Mouse (Mus musculus) CH12.LX (cell line): Measurements from ENCODE around the gene Tmprss2. TPM values are rescaled to one million over a fixed set of nuclear protein-coding genes. Genes with fewer than 3 reads are reported as not detected.

ENCODE experiments used
- DNase-seq: peaks from one replicate; pipeline ENCODE4 v3.0.0-alpha.2; 2013; ENCODE audit errors: extremely low read depth
- H3K27ac ChIP-seq: 2 replicates; pipeline ENCODE4 v1.5.1; 2012; ENCODE audit warnings: low read depth, mild to moderate bottlenecking, control low read depth, moderate library complexity; ENCODE audit not compliant: insufficient read depth
- H3K27me3 ChIP-seq: replicated peaks from 2 replicates; pipeline ENCODE3; 2012; ENCODE audit warnings: inconsistent platforms
- H3K36me3 ChIP-seq, 2 experiments: replicated peaks in 1 of 2; 2 replicates each; pipeline versions ENCODE3 to v1.6.1; 2012; ENCODE audit warnings: inconsistent platforms in 1 of 2, low read length in 1 of 2, mild to moderate bottlenecking in 1 of 2, mixed read lengths in 1 of 2, moderate library complexity in 1 of 2; ENCODE audit not compliant: control insufficient read depth in 1 of 2, insufficient read depth in 1 of 2
- H3K4me1 ChIP-seq, 2 experiments: 2 replicates each; pipeline ENCODE4 v1.6.1; 2012; ENCODE audit warnings: inconsistent platforms in 1 of 2, moderate library complexity in 1 of 2; ENCODE audit not compliant: insufficient read depth in 2 of 2, control insufficient read depth in 1 of 2
- H3K4me2 ChIP-seq: 2 replicates; pipeline ENCODE4 v1.6.1; 2012; ENCODE audit warnings: low read depth, mild to moderate bottlenecking, control low read depth; ENCODE audit not compliant: poor library complexity, insufficient read depth, severe bottlenecking
- H3K4me3 ChIP-seq, 3 experiments: fragments of 150-350 bp in 1 of 3; sonication (generic) in 1 of 3; replicated peaks in 1 of 3; 2 replicates each; pipeline versions ENCODE3 to v1.5.1; 2011 to 2012; ENCODE audit warnings: low read depth in 2 of 3, low read length in 2 of 3, mild to moderate bottlenecking in 2 of 3, moderate library complexity in 2 of 3, control low read depth in 1 of 3, improper control_type of control experiment in 1 of 3, inconsistent platforms in 1 of 3, mixed read lengths in 1 of 3; ENCODE audit not compliant: poor library complexity in 1 of 3
- H3K79me2 ChIP-seq: replicated peaks from 2 replicates; pipeline ENCODE4 v1.6.1; 2012; ENCODE audit warnings: mild to moderate bottlenecking, moderate library complexity; ENCODE audit not compliant: control insufficient read depth, poor library complexity, insufficient read depth, severe bottlenecking; ENCODE audit errors: extremely low read depth
- H3K9ac ChIP-seq: 2 replicates; pipeline ENCODE4 v1.6.1; 2012; ENCODE audit warnings: low read depth, mild to moderate bottlenecking, control low read depth, moderate library complexity; ENCODE audit not compliant: insufficient read depth
- H3K9me3 ChIP-seq: replicated peaks from 2 replicates; pipeline ENCODE3; 2012; ENCODE audit warnings: low read length, inconsistent platforms, mixed read lengths
- BHLHE40 ChIP-seq: IDR thresholded peaks from 2 replicates; pipeline ENCODE4 v1.6.1; 2011; ENCODE audit warnings: mild to moderate bottlenecking, low read depth, low read length, improper control_type of control experiment
- CHD1 ChIP-seq: IDR thresholded peaks from 2 replicates; pipeline ENCODE4 v1.6.1; 2012; ENCODE audit warnings: low read depth, low read length, improper control_type of control experiment, inconsistent platforms
- CHD2 ChIP-seq: IDR thresholded peaks from 2 replicates; pipeline ENCODE4 v1.6.1; 2011; ENCODE audit warnings: low read length, improper control_type of control experiment
- CTCF ChIP-seq, 2 experiments: IDR thresholded peaks in 1 of 2; conservative IDR thresholded peaks in 1 of 2; 2 replicates each; pipeline ENCODE4 v1.5.1; 2011 to 2012; ENCODE audit warnings: low read depth in 2 of 2, low read length in 2 of 2, improper control_type of control experiment in 1 of 2, inconsistent platforms in 1 of 2, mild to moderate bottlenecking in 1 of 2, moderate library complexity in 1 of 2
- E2F4 ChIP-seq: IDR thresholded peaks from 2 replicates; pipeline ENCODE4 v1.6.1; 2011; ENCODE audit warnings: low read depth, low read length, improper control_type of control experiment; ENCODE audit not compliant: insufficient replicate concordance
- EP300 ChIP-seq: IDR thresholded peaks from 2 replicates; pipeline ENCODE4 v1.6.1; 2011; ENCODE audit warnings: low read length, improper control_type of control experiment
- HCFC1 ChIP-seq: IDR thresholded peaks from 2 replicates; pipeline ENCODE4 v1.6.1; 2012; ENCODE audit warnings: low read depth, mild to moderate bottlenecking, inconsistent platforms, low read length, improper control_type of control experiment
- KAT2A ChIP-seq: IDR thresholded peaks from 2 replicates; pipeline ENCODE4 v1.6.1; 2012; ENCODE audit warnings: low read length, improper control_type of control experiment, inconsistent platforms; ENCODE audit not compliant: insufficient replicate concordance
- MAFK ChIP-seq: IDR thresholded peaks from 2 replicates; pipeline ENCODE4 v1.6.1; 2011; ENCODE audit warnings: low read length, improper control_type of control experiment; ENCODE audit not compliant: insufficient replicate concordance
- MAZ ChIP-seq: IDR thresholded peaks from 2 replicates; pipeline ENCODE4 v1.6.1; 2012; ENCODE audit warnings: low read depth, mild to moderate bottlenecking, inconsistent platforms, low read length, improper control_type of control experiment, moderate library complexity
- MXI1 ChIP-seq: IDR thresholded peaks from 2 replicates; pipeline ENCODE4 v1.6.1; 2011; ENCODE audit warnings: mild to moderate bottlenecking, low read depth, low read length, improper control_type of control experiment
- MYC ChIP-seq: IDR thresholded peaks from 2 replicates; pipeline ENCODE4 v1.6.1; 2011; ENCODE audit warnings: low read depth, mild to moderate bottlenecking, improper control_type of control experiment, low read length
- NELFE ChIP-seq: IDR thresholded peaks from 2 replicates; pipeline ENCODE4 v1.6.1; 2011; ENCODE audit warnings: low read depth, low read length, improper control_type of control experiment
- PAX5 ChIP-seq: IDR thresholded peaks from 2 replicates; pipeline ENCODE4 v1.6.1; 2012; ENCODE audit warnings: low read length, inconsistent platforms, mixed read lengths
- POLR2A ChIP-seq: IDR thresholded peaks from 2 replicates; pipeline ENCODE4 v1.6.1; 2011; ENCODE audit warnings: low read depth, mild to moderate bottlenecking, improper control_type of control experiment, low read length
- RAD21 ChIP-seq: IDR thresholded peaks from 2 replicates; pipeline ENCODE4 v1.6.1; 2011; ENCODE audit warnings: low read depth, mild to moderate bottlenecking, low read length, improper control_type of control experiment, moderate library complexity
- SIN3A ChIP-seq: IDR thresholded peaks from 2 replicates; pipeline ENCODE4 v1.6.1; 2012; ENCODE audit warnings: low read length, improper control_type of control experiment, inconsistent platforms
- SMC3 ChIP-seq: IDR thresholded peaks from 2 replicates; pipeline ENCODE4 v1.6.1; 2011; ENCODE audit warnings: low read depth, low read length, improper control_type of control experiment
- TCF12 ChIP-seq: IDR thresholded peaks from 2 replicates; pipeline ENCODE4 v1.6.1; 2014; ENCODE audit warnings: low read depth, mild to moderate bottlenecking, inconsistent platforms, low read length, improper control_type of control experiment
- USF2 ChIP-seq: conservative IDR thresholded peaks from 2 replicates; pipeline ENCODE4 v1.6.1; 2011; ENCODE audit warnings: low read depth, low read length, improper control_type of control experiment
- ZC3H11A ChIP-seq: IDR thresholded peaks from 2 replicates; pipeline ENCODE4 v1.6.1; 2012; ENCODE audit warnings: low read depth, mild to moderate bottlenecking, inconsistent platforms, low read length, improper control_type of control experiment
- ZKSCAN1 ChIP-seq: IDR thresholded peaks from 2 replicates; pipeline ENCODE4 v1.6.1; 2012; ENCODE audit warnings: low read depth, inconsistent platforms, low read length, improper control_type of control experiment, borderline replicate concordance
- dilution Hi-C: fragments of 300-500 bp; cut with MboI; formaldehyde crosslinking; loops from 2 replicates; pipeline ENCODE4 v1.14.3; 2020; ENCODE audit warnings: low sequenced_read_pairs; ENCODE audit not compliant: extremely low pct_unique_long_range_greater_than_20kb, extremely low pct_ligation_motif_present
- in situ Hi-C: fragments of 300-500 bp; cut with MboI; formaldehyde crosslinking; loops from 3 replicates; pipeline ENCODE4 v1.14.3; 2019; ENCODE audit warnings: low sequenced_read_pairs, low pct_ligation_motif_present, low pct_unique_long_range_greater_than_20kb, mixed read lengths
- polyA plus RNA-seq: library from polyadenylated mRNA; unstranded; fragments of >175 nt; gene quantifications from 2 replicates; pipeline ENCODE4 v1.2.1, GENCODE M21; 2012; ENCODE audit warnings: low read depth; ENCODE audit not compliant: insufficient read length
- total RNA-seq, 2 experiments: library from RNA; depleted of rRNA; stranded (reverse); fragments of 300-350 nt in 1 of 2; fragments of >200 nt in 1 of 2; gene quantifications; 2 replicates each; pipeline ENCODE4 v1.2.3; 2012 to 2014

Gene Tmprss2
- total and polyA plus RNA-seq, 3 experiments = not detected

DNA sequence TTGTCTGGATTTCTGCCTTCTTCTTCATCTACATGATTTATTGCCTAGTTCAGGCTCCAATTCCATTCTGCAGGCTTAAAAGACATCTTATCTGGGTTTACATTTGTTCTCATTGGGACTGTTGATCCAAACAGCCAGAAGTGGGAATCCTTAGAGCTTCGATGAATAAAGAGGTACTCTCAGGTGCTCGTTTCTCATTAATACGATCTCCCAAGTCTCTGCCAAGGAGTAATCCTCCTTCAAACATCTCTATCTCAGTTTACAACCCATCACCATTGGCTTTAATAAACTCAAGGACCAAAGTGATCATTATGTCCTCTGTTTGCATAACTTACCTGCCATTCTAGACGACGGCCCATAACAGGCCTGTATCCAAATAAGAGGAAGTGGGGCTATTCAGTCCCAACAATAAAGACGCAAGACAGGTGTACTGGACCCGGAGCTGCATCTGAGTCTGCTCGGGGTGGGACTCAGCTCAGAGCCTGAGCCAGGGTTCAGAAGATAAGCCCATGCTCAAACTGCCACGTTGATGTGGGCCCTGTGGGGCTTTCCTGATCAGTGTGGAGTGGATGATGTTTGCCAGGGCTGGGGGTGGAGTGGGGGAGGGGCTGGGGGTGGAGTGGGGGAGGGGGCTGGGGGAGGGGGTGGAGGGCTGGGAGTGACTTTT, 38.7 kb upstream of the Tmprss2 start:
- TF ChIP-seq MYC = no peak
- TF ChIP-seq CHD1 = no peak
- no peak for TF ChIP-seq TCF12
- TF ChIP-seq KAT2A = no peak
- no peak for TF ChIP-seq E2F4
- no peak for TF ChIP-seq SIN3A
- no peak for TF ChIP-seq POLR2A
- TF ChIP-seq CHD2 = no peak
- Histone ChIP-seq H3K79me2 (no peaks in the 10 kb centered on the region), H3K9me3 (no peaks in the 10 kb centered on the region), H3K4me1 (no peaks in the 10 kb centered on the region), H3K27me3 (no peaks in the 10 kb centered on the region), H3K27ac (no peak overlapping the region), H3K9ac (no peak overlapping the region), H3K36me3 (no peaks in the 10 kb centered on the region), H3K4me2 (no peak overlapping the region), H3K4me3 (no peak overlapping the region)
- DNase-seq = no peak
- in situ Hi-C loops = no loop called here
- dilution Hi-C loops = no loop called here

- dilution Hi-C loops = no loop called here
- peaks cover 3% of the 10 kb centered on the region for H3K27me3 ChIP-seq
- H3K27ac ChIP-seq = no peak overlapping the region
- TF ChIP-seq ZKSCAN1 (no peak), HCFC1 (no peak), ZC3H11A (no peak), EP300 (no peak), POLR2A (no peak), USF2 (no peak), MAFK (no peak), CHD2 (no peak)
- TF ChIP-seq, all 38 proteins: peak for 0
- Histone ChIP-seq H3K36me3 (no peaks in the 10 kb centered on the region), H3K79me2 (no peaks in the 10 kb centered on the region), H3K4me2 (no peak overlapping the region), H3K9ac (no peak overlapping the region), H3K4me3 (no peak overlapping the region), H3K9me3 (peaks cover 4% of the 10 kb centered on the region), H3K4me1 (no peaks in the 10 kb centered on the region)
- in situ Hi-C loops = no loop called here
- no peak for DNase-seq
Observed at GRCm38 (mm10) chr16:97644681-97645080, 33.7 kb upstream of the Tmprss2 start.

- Histone ChIP-seq H3K9ac (no peak overlapping the region), H3K4me3 (no peak overlapping the region), H3K4me1 (no peaks in the 10 kb centered on the region), H3K27me3 (peaks cover 3% of the 10 kb centered on the region), H3K9me3 (peaks cover 4% of the 10 kb centered on the region), H3K36me3 (no peaks in the 10 kb centered on the region), H3K79me2 (no peaks in the 10 kb centered on the region), H3K27ac (no peak overlapping the region), H3K4me2 (no peak overlapping the region)
- in situ Hi-C loops = no loop called here
- dilution Hi-C loops = no loop called here
- DNase-seq = no peak
- TF ChIP-seq BHLHE40 (no peak), EP300 (no peak), MAFK (no peak), PAX5 (no peak), NELFE (no peak), RAD21 (no peak), SMC3 (no peak), MAZ (no peak), MXI1 (no peak), CTCF (conservative IDR thresholded peaks at IDR 0.05 in 1 of 2, IDR thresholded peaks at IDR 0.05 in 1 of 2; ENCODE audit: low read depth in 2 of 2, low read length in 2 of 2) (no peak), KAT2A (no peak), HCFC1 (no peak)
Observed at GRCm38 (mm10) chr16:97639630-97640029, 28.6 kb upstream of the Tmprss2 start.
